Mouse (Mus musculus): Measurements from ENCODE around the gene Arhgap9. TPM values are rescaled to one million over a fixed set of nuclear protein-coding genes. Genes with fewer than 3 reads are reported as not detected.

The Arhgap9 gene
- polyA plus RNA-seq, 1 experiment from 2014 or later, result 0.81 TPM

- ATAC-seq, result no peak
- Histone ChIP-seq H3K4me1 (ENCODE audit: control insufficient read depth, insufficient read depth, low read depth, low read length) (peaks cover 10% of the 10 kb centered on the region), H3K27me3 (replicated peaks; ENCODE audit: control insufficient read depth, insufficient read depth, low read length) (peaks cover 56% of the 10 kb centered on the region), H3K27ac (ENCODE audit: low read depth, low read length) (no peak overlapping the region), H3K9ac (ENCODE audit: low read depth, low read length) (peak overlapping the region; percentile 56), H3K4me3 (ENCODE audit: low read length) (peak overlapping the region; percentile 39), H3K4me2 (ENCODE audit: low read length) (peak overlapping the region; percentile 68), H3K9me3 (ENCODE audit: control insufficient read depth, low read length) (0 out of 2 replicates have a peak, but pooled peaks cover 2% of the 10 kb centered on the region), H3K36me3 (ENCODE audit: control insufficient read depth, insufficient read depth, low read length) (no peaks in the 10 kb centered on the region)
- WGBS, result 6% methylated on average over 29 of the region's 29 CpGs
Measured at GRCm38 (mm10) chr10:127326828-127327227, 5.1 kb downstream of the Arhgap9 start.

GRCm38 (mm10) chr10:127327461-127328145 is 5.8 kb downstream of the Arhgap9 start:
- Histone ChIP-seq H3K27me3 (replicated peaks; ENCODE audit: control insufficient read depth, insufficient read depth, low read length) (peaks cover 54% of the 10 kb centered on the region), H3K27ac (ENCODE audit: low read depth, low read length) (no peak overlapping the region), H3K4me3 (ENCODE audit: low read length) (no peak overlapping the region), H3K4me1 (ENCODE audit: control insufficient read depth, insufficient read depth, low read depth, low read length) (peaks cover 10% of the 10 kb centered on the region), H3K4me2 (ENCODE audit: low read length) (no peak overlapping the region), H3K9me3 (ENCODE audit: control insufficient read depth, low read length) (0 out of 2 replicates have a peak, but pooled peaks cover 2% of the 10 kb centered on the region), H3K9ac (ENCODE audit: low read depth, low read length) (no peak overlapping the region), H3K36me3 (ENCODE audit: control insufficient read depth, insufficient read depth, low read length) (no peaks in the 10 kb centered on the region)
- ATAC-seq, result no peak
- WGBS, result 46% methylated on average over 18 of the region's 18 CpGs

- Histone ChIP-seq H3K36me3 (ENCODE audit: control insufficient read depth, insufficient read depth, low read length) (no peaks in the 10 kb centered on the region; the same call in 1 of the 2 replicates), H3K27ac (ENCODE audit: low read depth, low read length) (no peak overlapping the region), H3K4me3 (ENCODE audit: low read length) (no peak overlapping the region), H3K9me3 (ENCODE audit: control insufficient read depth, low read length) (0 out of 2 replicates have a peak, but pooled peaks cover 2% of the 10 kb centered on the region), H3K27me3 (replicated peaks; ENCODE audit: control insufficient read depth, insufficient read depth, low read length) (peaks cover 38% of the 10 kb centered on the region), H3K4me1 (ENCODE audit: control insufficient read depth, insufficient read depth, low read depth, low read length) (peaks cover 10% of the 10 kb centered on the region), H3K9ac (ENCODE audit: low read depth, low read length) (no peak overlapping the region), H3K4me2 (ENCODE audit: low read length) (no peak overlapping the region)
- no peak for ATAC-seq
- 80% methylated on average over 7 of the region's 7 CpGs for WGBS
Measured at GRCm38 (mm10) chr10:127330212-127330611, 8.4 kb downstream of the Arhgap9 start.

- ATAC-seq, result no peak
- H3K9me3 ChIP-seq (ENCODE audit: control insufficient read depth, low read length), result 0 out of 2 replicates have a peak, but pooled peaks cover under 1% of the 10 kb centered on the region
- 41% methylated on average over 31 of the region's 31 CpGs for WGBS
- H3K4me2 ChIP-seq (ENCODE audit: low read length), result peak overlapping the region; percentile 47
- H3K9ac ChIP-seq (ENCODE audit: low read depth, low read length), result peak overlapping the region; percentile 62
- H3K27me3 ChIP-seq (replicated peaks; ENCODE audit: control insufficient read depth, insufficient read depth, low read length), result peaks cover 22% of the 10 kb centered on the region
- no peaks in the 10 kb centered on the region; the same call in 1 of the 2 replicates for H3K36me3 ChIP-seq (ENCODE audit: control insufficient read depth, insufficient read depth, low read length)
- H3K4me3 ChIP-seq (ENCODE audit: low read length), result peak overlapping the region; percentile 33
- no peak overlapping the region for H3K27ac ChIP-seq (ENCODE audit: low read depth, low read length)
- no peaks in the 10 kb centered on the region for H3K4me1 ChIP-seq (ENCODE audit: control insufficient read depth, insufficient read depth, low read depth, low read length)
Measured at GRCm38 (mm10) chr10:127332211-127332874, 10.6 kb downstream of the Arhgap9 start.

GRCm38 (mm10) chr10:127333152-127333551 is 11.4 kb downstream of the Arhgap9 start:
- no peak for ATAC-seq
- H3K27ac ChIP-seq (ENCODE audit: low read depth, low read length), result no peak overlapping the region
- no peaks in the 10 kb centered on the region for H3K9me3 ChIP-seq (ENCODE audit: control insufficient read depth, low read length)
- no peak overlapping the region for H3K4me2 ChIP-seq (ENCODE audit: low read length)
- H3K9ac ChIP-seq (ENCODE audit: low read depth, low read length), result no peak overlapping the region
- no peak overlapping the region for H3K4me3 ChIP-seq (ENCODE audit: low read length)
- peaks cover 14% of the 10 kb centered on the region for H3K27me3 ChIP-seq (replicated peaks; ENCODE audit: control insufficient read depth, insufficient read depth, low read length)
- H3K4me1 ChIP-seq (ENCODE audit: control insufficient read depth, insufficient read depth, low read depth, low read length), result no peaks in the 10 kb centered on the region
- 64% methylated on average over 5 of the region's 5 CpGs for WGBS
- H3K36me3 ChIP-seq (ENCODE audit: control insufficient read depth, insufficient read depth, low read length), result no peaks in the 10 kb centered on the region; the same call in 1 of the 2 replicates

- Histone ChIP-seq H3K4me3 (ENCODE audit: low read length) (no peak overlapping the region), H3K9me3 (ENCODE audit: control insufficient read depth, low read length) (no peaks in the 10 kb centered on the region), H3K27me3 (replicated peaks; ENCODE audit: control insufficient read depth, insufficient read depth, low read length) (peaks cover 2% of the 10 kb centered on the region; the same call in 1 of the 2 replicates), H3K27ac (ENCODE audit: low read depth, low read length) (no peak overlapping the region), H3K36me3 (ENCODE audit: control insufficient read depth, insufficient read depth, low read length) (no peaks in the 10 kb centered on the region; the same call in 1 of the 2 replicates), H3K4me1 (ENCODE audit: control insufficient read depth, insufficient read depth, low read depth, low read length) (peaks cover 13% of the 10 kb centered on the region), H3K9ac (ENCODE audit: low read depth, low read length) (no peak overlapping the region), H3K4me2 (ENCODE audit: low read length) (no peak overlapping the region)
- no peak for ATAC-seq
- 65% methylated on average over 1 of the region's 1 CpGs for WGBS
Measured at GRCm38 (mm10) chr10:127335271-127335670, 13.5 kb downstream of the Arhgap9 start.

- no peak overlapping the region for H3K27ac ChIP-seq (ENCODE audit: low read depth, low read length)
- H3K27me3 ChIP-seq (replicated peaks; ENCODE audit: control insufficient read depth, insufficient read depth, low read length), result peaks cover 15% of the 10 kb centered on the region
- 84% methylated on average over 5 of the region's 5 CpGs for WGBS
- no peak for ATAC-seq
- H3K9ac ChIP-seq (ENCODE audit: low read depth, low read length), result no peak overlapping the region
- peaks cover 21% of the 10 kb centered on the region for H3K4me1 ChIP-seq (ENCODE audit: control insufficient read depth, insufficient read depth, low read depth, low read length)
- H3K4me3 ChIP-seq (ENCODE audit: low read length), result no peak overlapping the region
- no peak overlapping the region for H3K4me2 ChIP-seq (ENCODE audit: low read length)
- no peaks in the 10 kb centered on the region for H3K9me3 ChIP-seq (ENCODE audit: control insufficient read depth, low read length)
- H3K36me3 ChIP-seq (ENCODE audit: control insufficient read depth, insufficient read depth, low read length), result no peaks in the 10 kb centered on the region; the same call in 1 of the 2 replicates
Measured at GRCm38 (mm10) chr10:127336952-127337351, 15.2 kb downstream of the Arhgap9 start.

- Histone ChIP-seq H3K9ac (ENCODE audit: low read depth, low read length) (no peak overlapping the region), H3K27ac (ENCODE audit: low read depth, low read length) (no peak overlapping the region), H3K9me3 (ENCODE audit: control insufficient read depth, low read length) (no peaks in the 10 kb centered on the region), H3K36me3 (ENCODE audit: control insufficient read depth, insufficient read depth, low read length) (no peaks in the 10 kb centered on the region; the same call in 1 of the 2 replicates), H3K4me3 (ENCODE audit: low read length) (no peak overlapping the region), H3K4me2 (ENCODE audit: low read length) (no peak overlapping the region), H3K4me1 (ENCODE audit: control insufficient read depth, insufficient read depth, low read depth, low read length) (peaks cover 27% of the 10 kb centered on the region), H3K27me3 (replicated peaks; ENCODE audit: control insufficient read depth, insufficient read depth, low read length) (peaks cover 19% of the 10 kb centered on the region)
- ATAC-seq, result no peak
- WGBS, result 86% methylated on average over 6 of the region's 6 CpGs
Measured at GRCm38 (mm10) chr10:127337536-127338099, 15.9 kb downstream of the Arhgap9 start.

All from hindbrain, embryonic 16.5 days (tissue).